Mouse (Mus musculus): ENCODE measurements around the gene Ddx54.

Gene Ddx54

GRCm38 (mm10) chr5:120612442-120612821 is at the start of gene Ddx54, which contains the start of gene Rita1:
Gene Ddx54, plus strand, starts transcription at chr5:120612739.
Gene Rita1, minus strand, starts transcription at chr5:120612589.
- DNase-seq (ENCODE audit: low read depth, low spot score): peak; percentile 96

GRCm38 (mm10) chr5:120562956-120563913 is 49.3 kb upstream of the Ddx54 start:
- DNase-seq (ENCODE audit: low read depth, low spot score): peak; percentile 77

- no peak for DNase-seq (ENCODE audit: low read depth, low spot score)
These were observed 48.6 kb upstream of the Ddx54 start for GRCm38 (mm10) chr5:120563914-120564311.

- no peak for DNase-seq (ENCODE audit: low read depth, low spot score)
These were observed 47.2 kb upstream of the Ddx54 start for GRCm38 (mm10) chr5:120565171-120565905.

- no peak for DNase-seq (ENCODE audit: low read depth, low spot score)
These were observed 46.4 kb upstream of the Ddx54 start for GRCm38 (mm10) chr5:120566101-120566500.

GRCm38 (mm10) chr5:120566681-120567252 is 45.8 kb upstream of the Ddx54 start:
- DNase-seq (ENCODE audit: low read depth, low spot score): no peak

- peak; percentile 86 for DNase-seq (ENCODE audit: low read depth, low spot score)
These were observed 45.3 kb upstream of the Ddx54 start for GRCm38 (mm10) chr5:120567253-120567701.

- no peak for DNase-seq (ENCODE audit: low read depth, low spot score)
These were observed 44.8 kb upstream of the Ddx54 start for GRCm38 (mm10) chr5:120567761-120568211.

- no peak for DNase-seq (ENCODE audit: low read depth, low spot score)
These were observed 44.2 kb upstream of the Ddx54 start for GRCm38 (mm10) chr5:120568336-120568768.

GRCm38 (mm10) chr5:120568964-120569363 is 43.6 kb upstream of the Ddx54 start:
- no peak for DNase-seq (ENCODE audit: low read depth, low spot score)

GRCm38 (mm10) chr5:120569791-120570190 is 42.7 kb upstream of the Ddx54 start:
- no peak for DNase-seq (ENCODE audit: low read depth, low spot score)

- no peak for DNase-seq (ENCODE audit: low read depth, low spot score)
These were observed 42.1 kb upstream of the Ddx54 start for GRCm38 (mm10) chr5:120570289-120570897.

- no peak for DNase-seq (ENCODE audit: low read depth, low spot score)
These were observed 41.3 kb upstream of the Ddx54 start for GRCm38 (mm10) chr5:120571056-120571740.

- DNase-seq (ENCODE audit: low read depth, low spot score): no peak
These were observed 38.0 kb upstream of the Ddx54 start for GRCm38 (mm10) chr5:120574469-120575063.

GRCm38 (mm10) chr5:120576781-120577301 is 35.7 kb upstream of the Ddx54 start:
- no peak for DNase-seq (ENCODE audit: low read depth, low spot score)

GRCm38 (mm10) chr5:120577935-120578441 is 34.6 kb upstream of the Ddx54 start:
- DNase-seq (ENCODE audit: low read depth, low spot score): peak; percentile 75

GRCm38 (mm10) chr5:120578504-120579081 is 33.9 kb upstream of the Ddx54 start:
- peak; percentile 80 for DNase-seq (ENCODE audit: low read depth, low spot score)

GRCm38 (mm10) chr5:120579211-120579897 is 33.2 kb upstream of the Ddx54 start:
- peak; percentile 70 for DNase-seq (ENCODE audit: low read depth, low spot score)
